Comparison of ENCODE assay signal across 8 mouse cellular contexts in genomic region chr1:20612643-20613042, GRCm38 (mm10). TPM values are rescaled to one million over a fixed set of nuclear protein-coding genes. Genes with fewer than 3 reads are reported as not detected.
DNase-seq lines count a peak whose midpoint lies in the region; ATAC-seq and TF ChIP-seq lines count a peak whose summit lies in the region.

No protein-coding gene starts in this region.

- TF ChIP-seq POLR2A in heart, adult 2 months (IDR thresholded peaks at IDR 0.05; ENCODE audit: insufficient read depth, low read depth, low read length): no peak

- no peak for ATAC-seq in embryonic facial prominence, embryonic 14.5 days (ENCODE audit: low read depth)
- ATAC-seq in stomach, postnatal 0 days (ENCODE audit: low FRiP score, low TSS enrichment): no peak

- H3K36me3 ChIP-seq in heart, adult 2 months (ENCODE audit: control insufficient read depth, insufficient read depth, low read length): no peaks in the 10 kb centered on the region
- H3K36me3 ChIP-seq in embryonic facial prominence, embryonic 14.5 days (ENCODE audit: control insufficient read depth, insufficient read depth, low read length): no peaks in the 10 kb centered on the region
- H3K36me3 ChIP-seq in stomach, postnatal 0 days (ENCODE audit: control insufficient read depth, insufficient read depth, low read length): no peaks in the 10 kb centered on the region

- no peaks in the 10 kb centered on the region for H3K4me1 ChIP-seq in heart, adult 2 months (ENCODE audit: control insufficient read depth, insufficient read depth, low read length)
- H3K4me1 ChIP-seq in embryonic facial prominence, embryonic 14.5 days (ENCODE audit: control insufficient read depth, insufficient read depth, low read length): no peaks in the 10 kb centered on the region
- H3K4me1 ChIP-seq in stomach, postnatal 0 days (replicated peaks; ENCODE audit: control insufficient read depth, insufficient read depth): no peaks in the 10 kb centered on the region

- TF ChIP-seq CTCF in heart, adult 2 months (IDR thresholded peaks at IDR 0.05): peak; percentile 80
- TF ChIP-seq CTCF in stomach, postnatal 0 days (IDR thresholded peaks at IDR 0.05; ENCODE audit: low read depth): peak; percentile 90

- H3K4me3 ChIP-seq in heart, adult 2 months: no peak overlapping the region
- H3K4me3 ChIP-seq in embryonic facial prominence, embryonic 14.5 days (ENCODE audit: low read depth, low read length): no peak overlapping the region
- no peak overlapping the region for H3K4me3 ChIP-seq in stomach, postnatal 0 days (ENCODE audit: low read depth, low read length)

- H3K4me2 ChIP-seq in embryonic facial prominence, embryonic 14.5 days (ENCODE audit: low read depth, low read length): no peak overlapping the region
- no peak overlapping the region for H3K4me2 ChIP-seq in stomach, postnatal 0 days (replicated peaks; ENCODE audit: low read depth)

- no peak for TF ChIP-seq EP300 in heart, adult 2 months (IDR thresholded peaks at IDR 0.05; ENCODE audit: insufficient read depth, low read depth, low read length)
- TF ChIP-seq EP300 in stomach, postnatal 0 days (optimal IDR thresholded peaks at IDR 0.05): no peak

- no peak overlapping the region for H3K9ac ChIP-seq in heart, adult 2 months (ENCODE audit: low read depth, low read length)
- no peak overlapping the region for H3K9ac ChIP-seq in embryonic facial prominence, embryonic 14.5 days (ENCODE audit: low read depth, low read length)
- no peak overlapping the region for H3K9ac ChIP-seq in stomach, postnatal 0 days (ENCODE audit: low read length)

- H3K9me3 ChIP-seq in embryonic facial prominence, embryonic 14.5 days (ENCODE audit: control insufficient read depth, low read length): no peaks in the 10 kb centered on the region
- no peaks in the 10 kb centered on the region for H3K9me3 ChIP-seq in stomach, postnatal 0 days (ENCODE audit: control insufficient read depth, low read length)

- no peaks in the 10 kb centered on the region for H3K27me3 ChIP-seq in heart, adult 2 months (ENCODE audit: control insufficient read depth, insufficient read depth, low read length)
- no peaks in the 10 kb centered on the region for H3K27me3 ChIP-seq in embryonic facial prominence, embryonic 14.5 days (replicated peaks; ENCODE audit: control insufficient read depth, insufficient read depth, low read length)
- H3K27me3 ChIP-seq in stomach, postnatal 0 days (ENCODE audit: control insufficient read depth, insufficient read depth, low read length): no peaks in the 10 kb centered on the region

- 29% methylated on average over 7 of the region's 7 CpGs for WGBS in heart, adult 2 months
- whole genome bisulfite sequencing in embryonic facial prominence, embryonic 14.5 days: 24% methylated on average over 7 of the region's 7 CpGs
- 27% methylated on average over 7 of the region's 7 CpGs for WGBS in stomach, postnatal 0 days

- H3K27ac ChIP-seq in heart, adult 2 months: no peak overlapping the region
- no peak overlapping the region for H3K27ac ChIP-seq in embryonic facial prominence, embryonic 14.5 days (replicated peaks; ENCODE audit: low read depth, low read length)
- no peak overlapping the region for H3K27ac ChIP-seq in stomach, postnatal 0 days (replicated peaks)

- DNase-seq in heart, adult 2 months: peak in 1 of 2 experiments; percentile 20
- no peak for DNase-seq in heart, postnatal 25 days (ENCODE audit: low spot score)
- peak; percentile 69 for DNase-seq in 3T3-L1 (ENCODE audit: low read depth, low spot score)
- DNase-seq in ZHBTc4 (ENCODE audit: low read depth, low spot score): peak; percentile 39
- peak; percentile 44 for DNase-seq in embryonic facial prominence, embryonic 14.5 days (ENCODE audit: low spot score)
- DNase-seq in kidney, postnatal 14 days: peak; percentile 48
- peak; percentile 16 for DNase-seq in lung, postnatal 25 days (ENCODE audit: low spot score)
- peak; percentile 44 for DNase-seq in stomach, postnatal 0 days (ENCODE audit: low spot score)

- no peaks in the 10 kb centered on the region for H3K79me2 ChIP-seq in heart, adult 2 months (replicated peaks; ENCODE audit: control insufficient read depth, insufficient read depth, low read length)

- intact Hi-C loops in heart, adult 2 months (cut with DNase I): loop anchor here (2.0 to 5.0 kb wide), 2 partner anchors 278 to 550 kb away; partner anchors contain the start of gene Paqr8
- intact Hi-C loops in heart, postnatal 25 days (cut with DNase I): loop anchor here (5.0 kb wide), 2 partner anchors 280 to 550 kb away; partner anchors contain the start of gene Paqr8

RNA-seq across cellular contexts. Expression of gene Pkhd1, which starts 5.2 kb away (rescaled TPM):
- not detected for total RNA-seq in heart, adult 2 months (2021)
- not detected in 2 replicates for polyA plus RNA-seq in heart, adult 2 months (2012; rRNA removed)
- total RNA-seq in heart, postnatal 25 days (2021): not detected
- 0.20 and 0.38 TPM in 2 replicates for polyA plus RNA-seq in embryonic facial prominence, embryonic 14.5 days (2014; fragmentation: Nextera tagmentation; extraction: Ambion mirVana)
- polyA plus RNA-seq in stomach, postnatal 0 days (2015; fragmentation: Nextera tagmentation; extraction: Ambion mirVana): 0.39 and 0.57 TPM in 2 replicates
